ENCODE assay signal across 8 mouse cellular contexts in genomic region chr6:67267408-67268244, GRCm38 (mm10). TPM values are rescaled to one million over a fixed set of nuclear protein-coding genes. Genes with fewer than 3 reads are reported as not detected.
DNase-seq lines count a peak whose midpoint lies in the region; ATAC-seq and TF ChIP-seq lines count a peak whose summit lies in the region.

No protein-coding gene starts in this region.

- H3K4me1 ChIP-seq in G1E (ENCODE audit: insufficient read depth, low read depth, low read length): peaks cover 25% of the 10 kb centered on the region
- H3K4me1 ChIP-seq in forebrain, embryonic 12.5 days: peaks cover 14% of the 10 kb centered on the region
- peaks cover 3% of the 10 kb centered on the region; the same call in 1 of the 2 replicates for H3K4me1 ChIP-seq in lung, postnatal 0 days (ENCODE audit: insufficient read depth, low read depth, low read length)

- no peak for TF ChIP-seq CTCF in G1E (IDR thresholded peaks at IDR 0.05; ENCODE audit: low read depth, low read length)
- no peak for TF ChIP-seq CTCF in lung, postnatal 0 days (IDR thresholded peaks at IDR 0.05)

- ATAC-seq in G1E (ENCODE audit: extremely low read depth, insufficient number of reproducible peaks, low FRiP score, poor library complexity, severe bottlenecking): no peak
- ATAC-seq in forebrain, embryonic 12.5 days (ENCODE audit: low FRiP score): peak; percentile 33
- ATAC-seq in lung, postnatal 0 days: peak; percentile 40

- no peaks in the 10 kb centered on the region for H3K9me3 ChIP-seq in G1E (replicated peaks)
- H3K9me3 ChIP-seq in forebrain, embryonic 12.5 days: no peaks in the 10 kb centered on the region
- H3K9me3 ChIP-seq in lung, postnatal 0 days (ENCODE audit: low read length): no peaks in the 10 kb centered on the region

- no peaks in the 10 kb centered on the region for H3K27me3 ChIP-seq in G1E (ENCODE audit: insufficient read depth, low read length)
- H3K27me3 ChIP-seq in forebrain, embryonic 12.5 days: no peaks in the 10 kb centered on the region
- no peaks in the 10 kb centered on the region for H3K27me3 ChIP-seq in lung, postnatal 0 days (replicated peaks; ENCODE audit: insufficient read depth, low read length)

- peaks cover 21% of the 10 kb centered on the region for H3K36me3 ChIP-seq in G1E (replicated peaks)
- H3K36me3 ChIP-seq in forebrain, embryonic 12.5 days (replicated peaks): peaks cover 5% of the 10 kb centered on the region; the same call in 1 of the 2 replicates
- no peaks in the 10 kb centered on the region for H3K36me3 ChIP-seq in lung, postnatal 0 days (ENCODE audit: insufficient read depth, low read length)

- peak; percentile 8 for DNase-seq in G1E (ENCODE audit: low spot score)
- peak; percentile 40 for DNase-seq in c-Kit-negative CD71-positive TER-119-positive erythroid progenitor cells, embryonic 14.5 days (ENCODE audit: low read depth, low spot score)
- DNase-seq in heart, postnatal 14 days: peak; percentile 52 to 55
- DNase-seq in large intestine, adult 2 months (ENCODE audit: low read depth, low spot score): peak; percentile 24
- DNase-seq in lung, postnatal 0 days (ENCODE audit: low spot score): peak; percentile 48
- peak; percentile 9 for DNase-seq in ovary, postnatal 14 days (ENCODE audit: low spot score)
- peak; percentile 19 to 63 for DNase-seq in thymus, postnatal 36 days

- peak overlapping the region; percentile 99 for H3K9ac ChIP-seq in forebrain, embryonic 12.5 days
- peak overlapping the region; percentile 97 for H3K9ac ChIP-seq in lung, postnatal 0 days (replicated peaks; ENCODE audit: low read depth)

- H3K4me2 ChIP-seq in forebrain, embryonic 12.5 days: peak overlapping the region; percentile 71
- peak overlapping the region; percentile 74 for H3K4me2 ChIP-seq in lung, postnatal 0 days (replicated peaks; ENCODE audit: low read depth, low read length)

- TF ChIP-seq EP300 in lung, postnatal 0 days (IDR thresholded peaks at IDR 0.05): no peak

- H3K27ac ChIP-seq in forebrain, embryonic 12.5 days: peak overlapping the region; percentile 94
- H3K27ac ChIP-seq in lung, postnatal 0 days (ENCODE audit: low read length): peak overlapping the region; percentile 97

- H3K4me3 ChIP-seq in G1E (ENCODE audit: low read depth, low read length): peak overlapping the region; percentile 96
- peak overlapping the region; percentile 100 for H3K4me3 ChIP-seq in forebrain, embryonic 12.5 days (replicated peaks)
- peak overlapping the region; percentile 98 for H3K4me3 ChIP-seq in lung, postnatal 0 days (ENCODE audit: low read depth, low read length)

- 0% methylated on average over 41 of the region's 65 CpGs for WGBS in forebrain, embryonic 12.5 days
- WGBS in large intestine, adult 2 months: under 1% methylated on average over 65 of the region's 65 CpGs
- WGBS in lung, postnatal 0 days: under 1% methylated on average over 38 of the region's 65 CpGs

- intact Hi-C loops in heart, postnatal 14 days (cut with DNase I): loop anchor here (5.0 kb wide), 2 partner anchors 40 to 100 kb away; no protein-coding TSS in a partner anchor

RNA-seq across cellular contexts. Expression of gene Serbp1, which starts 29.6 kb away (rescaled TPM):
- total RNA-seq in G1E (2014; fragmentation: Nextera tagmentation) (1,171 and 1,332 TPM in 2 replicates), G1E (2017) (1,188 and 1,473 TPM in 2 replicates)
- polyA plus RNA-seq in G1E (2012): 2,449 and 2,463 TPM in 2 replicates
- 476 and 480 TPM in 2 replicates for polyA plus RNA-seq in forebrain, embryonic 12.5 days (2016; fragmentation: Nextera tagmentation; extraction: Ambion mirVana)
- 100 to 1,000 TPM; 191 to 198 TPM for total RNA-seq in heart, postnatal 14 days (2021)
- polyA plus RNA-seq in large intestine, adult 2 months (2012; rRNA removed): 39.9 and 52.1 TPM in 2 replicates
- polyA plus RNA-seq in lung, postnatal 0 days (2015; fragmentation: Nextera tagmentation; extraction: Ambion mirVana): 175 and 194 TPM in 2 replicates
